Mouse (Mus musculus) heart, embryonic 11.5 days (tissue): ENCODE measurements around the gene Pde6g. TPM values are rescaled to one million over a fixed set of nuclear protein-coding genes. Genes with fewer than 3 reads are reported as not detected.

Source experiments
- ATAC-seq: fragments of 200-750 bp; cut with Nextera tagmentation; replicated peaks from 2 replicates; pipeline ENCODE4 v1.8.0; 2017; ENCODE audit warnings: moderate library complexity; ENCODE audit not compliant: insufficient number of reproducible peaks, low FRiP score, low TSS enrichment
- H3K27ac ChIP-seq: fragments of 300-500 bp; sonication (generic); 2 replicates; pipeline ENCODE4 v1.5.1; 2014; ENCODE audit warnings: mild to moderate bottlenecking, low read depth, low read length
- H3K27me3 ChIP-seq: fragments of 300-500 bp; sonication (generic); 2 replicates; pipeline ENCODE4 v1.6.1; 2014; ENCODE audit warnings: mild to moderate bottlenecking, low read length, mixed read lengths; ENCODE audit not compliant: control insufficient read depth, insufficient read depth
- H3K36me3 ChIP-seq: fragments of 300-500 bp; sonication (generic); 2 replicates; pipeline ENCODE4 v1.6.1; 2014; ENCODE audit warnings: mild to moderate bottlenecking, low read length, moderate library complexity, mixed read lengths; ENCODE audit not compliant: control insufficient read depth, insufficient read depth
- H3K4me1 ChIP-seq: fragments of 300-500 bp; sonication (generic); 2 replicates; pipeline ENCODE4 v1.6.1; 2014; ENCODE audit warnings: low read length; ENCODE audit not compliant: control insufficient read depth, insufficient read depth
- H3K4me2 ChIP-seq: fragments of 300-500 bp; sonication (generic); 2 replicates; pipeline ENCODE4 v1.6.1; 2014; ENCODE audit warnings: mild to moderate bottlenecking, moderate library complexity
- H3K4me3 ChIP-seq: fragments of 300-500 bp; sonication (generic); 2 replicates; pipeline ENCODE4 v1.5.1; 2014; ENCODE audit warnings: low read depth, low read length
- H3K9ac ChIP-seq: fragments of 300-500 bp; sonication (generic); 2 replicates; pipeline ENCODE4 v1.6.1; 2014; ENCODE audit warnings: mild to moderate bottlenecking, low read depth, low read length, moderate library complexity
- H3K9me3 ChIP-seq: fragments of 300-500 bp; sonication (generic); replicated peaks from 2 replicates; pipeline ENCODE4 v1.6.1; 2016; ENCODE audit warnings: low read length; ENCODE audit not compliant: control insufficient read depth
- WGBS: fragments of 180-500 bp; shearing (Covaris S2); extraction: QIAGEN DNeasy Blood & Tissue Kit; methylation state at CpG from one replicate; pipeline ENCODE4 v1.1.7; 2014; ENCODE audit not compliant: insufficient replicate concordance; 5-methylcytosine and 5-hydroxymethylcytosine counted together
- polyA plus RNA-seq: library from polyadenylated mRNA; unstranded; fragments of >200 nt; fragmentation: Nextera tagmentation; extraction: Ambion mirVana; gene quantifications from 2 replicates; pipeline ENCODE4 v1.2.1, GENCODE M21; 2014

Gene Pde6g
- 0.24 TPM in 1 of 2 replicates, not detected in the other for polyA plus RNA-seq

GRCm38 (mm10) chr11:120453306-120453705 lies at the start of gene Pde6g:
Gene Pde6g (minus strand): TSS chr11:120453500.
- ATAC-seq, result no peak

GRCm38 (mm10) chr11:120501701-120502100 lies 48.4 kb upstream of the Pde6g start:
- Histone ChIP-seq H3K27ac (no peak overlapping the region), H3K36me3 (peaks cover 6% of the 10 kb centered on the region; the same call in 1 of the 2 replicates), H3K9ac (no peak overlapping the region), H3K27me3 (no peaks in the 10 kb centered on the region), H3K4me3 (no peak overlapping the region), H3K4me2 (no peak overlapping the region), H3K4me1 (no peaks in the 10 kb centered on the region; the same call in 1 of the 2 replicates), H3K9me3 (no peaks in the 10 kb centered on the region)
- no peak for ATAC-seq
- 90% methylated on average over 4 of the region's 4 CpGs for WGBS

More at GRCm38 (mm10) chr11:120453306-120453705, at the start of gene Pde6g:
- 73% methylated on average over 4 of the region's 4 CpGs for WGBS
- H3K9me3 ChIP-seq, result no peaks in the 10 kb centered on the region
- no peak within 1 kb of the TSS for H3K4me3 ChIP-seq
- no peaks in the 10 kb centered on the region for H3K27me3 ChIP-seq
- no peak within 1 kb of the TSS for H3K4me2 ChIP-seq
- no peaks in the 10 kb centered on the region for H3K36me3 ChIP-seq
- peak within 1 kb of the TSS; percentile 7; the same call in 1 of the 2 replicates for H3K9ac ChIP-seq
- H3K4me1 ChIP-seq, result peaks cover 7% of the 10 kb centered on the region
- H3K27ac ChIP-seq, result no peak within 1 kb of the TSS

- no peak for ATAC-seq
- Histone ChIP-seq H3K27ac (no peak overlapping the region), H3K36me3 (peaks cover 9% of the 10 kb centered on the region), H3K9me3 (no peaks in the 10 kb centered on the region), H3K27me3 (no peaks in the 10 kb centered on the region), H3K4me1 (no peaks in the 10 kb centered on the region; the same call in 1 of the 2 replicates), H3K4me2 (no peak overlapping the region), H3K9ac (no peak overlapping the region), H3K4me3 (no peak overlapping the region)
- 63% methylated on average over 6 of the region's 6 CpGs for WGBS
Measured at GRCm38 (mm10) chr11:120501018-120501417, 47.7 kb upstream of the Pde6g start.

GRCm38 (mm10) chr11:120500357-120500756 lies 47.1 kb upstream of the Pde6g start:
- no peaks in the 10 kb centered on the region for H3K27me3 ChIP-seq
- H3K4me1 ChIP-seq, result no peaks in the 10 kb centered on the region; the same call in 1 of the 2 replicates
- H3K9ac ChIP-seq, result no peak overlapping the region
- H3K4me2 ChIP-seq, result no peak overlapping the region
- no peak overlapping the region for H3K4me3 ChIP-seq
- no peaks in the 10 kb centered on the region for H3K9me3 ChIP-seq
- peaks cover 13% of the 10 kb centered on the region for H3K36me3 ChIP-seq
- ATAC-seq, result no peak
- H3K27ac ChIP-seq, result no peak overlapping the region
- WGBS, result 9% methylated on average over 3 of the region's 3 CpGs

- Histone ChIP-seq H3K4me2 (no peak overlapping the region), H3K36me3 (peaks cover 16% of the 10 kb centered on the region), H3K4me1 (no peaks in the 10 kb centered on the region; the same call in 1 of the 2 replicates), H3K9ac (no peak overlapping the region), H3K9me3 (no peaks in the 10 kb centered on the region), H3K27me3 (no peaks in the 10 kb centered on the region), H3K4me3 (no peak overlapping the region), H3K27ac (no peak overlapping the region)
- 73% methylated on average over 6 of the region's 6 CpGs for WGBS
- ATAC-seq, result no peak
Measured at GRCm38 (mm10) chr11:120499894-120500293, 46.6 kb upstream of the Pde6g start.

- 76% methylated on average over 5 of the region's 5 CpGs for WGBS
- no peak for ATAC-seq
- peaks cover 16% of the 10 kb centered on the region for H3K36me3 ChIP-seq
Measured at GRCm38 (mm10) chr11:120498891-120499290, 45.6 kb upstream of the Pde6g start.

GRCm38 (mm10) chr11:120498226-120498625 lies 44.9 kb upstream of the Pde6g start:
- Histone ChIP-seq H3K4me1 (peaks cover 3% of the 10 kb centered on the region), H3K9ac (no peak overlapping the region), H3K27ac (no peak overlapping the region), H3K9me3 (no peaks in the 10 kb centered on the region), H3K4me3 (no peak overlapping the region), H3K27me3 (no peaks in the 10 kb centered on the region), H3K4me2 (no peak overlapping the region), H3K36me3 (peaks cover 16% of the 10 kb centered on the region)
- WGBS, result 93% methylated on average over 12 of the region's 12 CpGs
- no peak for ATAC-seq

More at GRCm38 (mm10) chr11:120498891-120499290, 45.6 kb upstream of the Pde6g start:
- H3K4me3 ChIP-seq, result no peak overlapping the region
- no peaks in the 10 kb centered on the region; the same call in 1 of the 2 replicates for H3K4me1 ChIP-seq
- no peak overlapping the region for H3K27ac ChIP-seq
- H3K9ac ChIP-seq, result no peak overlapping the region
- no peaks in the 10 kb centered on the region for H3K27me3 ChIP-seq
- H3K9me3 ChIP-seq, result no peaks in the 10 kb centered on the region
- H3K4me2 ChIP-seq, result no peak overlapping the region

GRCm38 (mm10) chr11:120497436-120497835 lies 44.1 kb upstream of the Pde6g start:
- peaks cover 16% of the 10 kb centered on the region for H3K36me3 ChIP-seq
- ATAC-seq, result no peak
- WGBS, result 83% methylated on average over 3 of the region's 3 CpGs

GRCm38 (mm10) chr11:120493911-120494310 lies 40.6 kb upstream of the Pde6g start:
- Histone ChIP-seq H3K27me3 (no peaks in the 10 kb centered on the region), H3K4me2 (no peak overlapping the region), H3K4me1 (peaks cover 20% of the 10 kb centered on the region), H3K9ac (no peak overlapping the region), H3K36me3 (peaks cover 20% of the 10 kb centered on the region), H3K4me3 (no peak overlapping the region), H3K27ac (no peak overlapping the region), H3K9me3 (no peaks in the 10 kb centered on the region)
- 88% methylated on average over 3 of the region's 3 CpGs for WGBS
- no peak for ATAC-seq

More at GRCm38 (mm10) chr11:120497436-120497835, 44.1 kb upstream of the Pde6g start:
- no peaks in the 10 kb centered on the region for H3K27me3 ChIP-seq
- H3K9me3 ChIP-seq, result no peaks in the 10 kb centered on the region
- peaks cover 8% of the 10 kb centered on the region for H3K4me1 ChIP-seq
- H3K4me2 ChIP-seq, result no peak overlapping the region
- no peak overlapping the region for H3K4me3 ChIP-seq
- H3K9ac ChIP-seq, result no peak overlapping the region
- no peak overlapping the region for H3K27ac ChIP-seq
